Mouse (Mus musculus): ENCODE measurements around the gene Map2k2.
"Not testable (repeated sequence)": the region's sequence is repeated elsewhere in the genome, so short reads cannot be mapped to it uniquely, and the experiment has no call there.

Gene Map2k2

GRCm38 (mm10) chr10:81143845-81144437 is 38.2 kb downstream of the Map2k2 start:
- no peak for DNase-seq (ENCODE audit: low spot score)

- DNase-seq (ENCODE audit: low spot score) = no peak
Measured at GRCm38 (mm10) chr10:81144667-81145066, 39.0 kb downstream of the Map2k2 start.

GRCm38 (mm10) chr10:81145307-81145706 is 39.6 kb downstream of the Map2k2 start:
- DNase-seq (ENCODE audit: low spot score) = no peak

DNA sequence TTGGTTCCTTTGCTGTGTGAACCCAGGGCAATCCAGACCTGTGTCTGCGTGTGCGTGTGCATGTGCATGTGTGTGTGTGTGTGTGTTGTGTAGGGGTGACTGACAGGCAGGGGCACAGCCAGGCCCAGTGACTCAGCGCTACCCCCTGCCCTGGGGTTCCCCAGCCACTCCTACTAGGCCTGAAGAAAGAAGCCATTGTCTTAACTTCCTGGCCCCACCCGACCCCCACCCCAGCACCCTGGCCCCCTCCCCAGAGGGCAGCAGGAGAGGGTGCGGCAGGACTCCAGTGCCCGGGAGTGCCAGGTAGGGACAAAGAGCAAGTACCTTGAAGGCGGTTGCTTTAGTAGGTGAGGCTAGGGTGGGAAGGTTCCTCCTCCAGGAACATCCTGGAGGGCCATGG is 40.1 kb downstream of the Map2k2 start:
- DNase-seq (ENCODE audit: low spot score) = no peak

- DNase-seq (ENCODE audit: low spot score) = no peak
Measured at GRCm38 (mm10) chr10:81146296-81146695, 40.6 kb downstream of the Map2k2 start.

DNA sequence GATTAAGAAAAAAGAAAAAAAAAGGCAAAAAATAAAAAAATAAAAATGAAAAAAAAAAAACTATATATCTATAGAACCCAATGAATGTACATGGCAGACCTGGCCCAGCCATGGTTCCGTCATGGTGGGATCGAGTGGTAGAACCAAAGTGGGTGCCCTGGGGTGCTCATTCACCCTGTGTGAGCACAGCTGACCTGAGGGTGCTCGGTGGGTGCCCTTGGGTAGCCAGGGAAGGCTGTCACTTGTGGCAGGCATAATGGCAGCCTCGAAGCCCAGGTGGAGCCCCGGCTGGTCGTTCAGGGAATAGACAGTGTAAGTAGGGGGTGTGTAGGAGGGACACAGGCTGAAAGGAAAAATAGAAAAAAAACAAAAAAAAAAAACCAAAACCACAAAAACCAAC is 45.5 kb downstream of the Map2k2 start:
- DNase-seq (ENCODE audit: low spot score) = no peak

DNA sequence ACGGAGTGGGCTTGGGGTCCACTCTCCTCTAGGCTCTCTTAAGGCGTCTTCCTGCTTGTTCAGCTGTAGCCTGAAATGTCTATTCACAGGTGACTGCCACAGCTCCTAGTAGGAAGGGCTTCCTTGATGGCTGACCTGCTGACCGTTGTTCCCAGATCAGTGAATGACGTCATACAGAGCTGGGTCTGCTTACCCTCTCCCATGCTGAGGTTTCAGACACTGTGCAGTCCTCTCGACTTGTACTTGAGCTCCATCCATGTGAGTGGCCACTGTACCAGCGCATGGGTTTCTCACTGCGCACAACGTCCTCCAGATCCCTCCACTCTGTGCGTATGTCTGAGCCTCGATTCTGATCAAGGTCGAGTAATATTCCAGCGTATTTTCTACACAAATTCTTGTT is 46.9 kb downstream of the Map2k2 start:
- DNase-seq (ENCODE audit: low spot score) = no peak

DNA sequence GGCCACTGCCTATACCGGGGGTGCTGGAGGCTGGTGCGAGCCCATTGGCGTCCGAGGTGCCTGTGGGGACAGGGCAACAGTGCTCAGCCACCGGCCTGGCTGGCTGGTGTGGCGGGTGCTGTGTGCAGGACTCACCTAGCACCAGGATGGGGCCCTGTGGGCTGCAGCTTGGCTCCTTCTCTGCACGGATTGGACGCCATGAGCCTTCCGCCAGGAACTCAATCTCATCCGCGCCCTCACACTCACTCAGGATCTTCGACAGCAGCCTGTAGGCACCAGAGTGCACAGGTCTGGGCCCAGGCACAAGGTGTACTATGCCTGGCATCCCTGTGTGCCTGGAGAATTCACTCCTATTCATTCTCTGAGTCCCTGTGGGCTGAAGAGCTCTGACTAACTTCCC is 48.6 kb downstream of the Map2k2 start:
- no peak for DNase-seq (ENCODE audit: low spot score)

GRCm38 (mm10) chr10:81154736-81155135 is 49.0 kb downstream of the Map2k2 start:
- no peak for DNase-seq (ENCODE audit: low spot score)

DNA sequence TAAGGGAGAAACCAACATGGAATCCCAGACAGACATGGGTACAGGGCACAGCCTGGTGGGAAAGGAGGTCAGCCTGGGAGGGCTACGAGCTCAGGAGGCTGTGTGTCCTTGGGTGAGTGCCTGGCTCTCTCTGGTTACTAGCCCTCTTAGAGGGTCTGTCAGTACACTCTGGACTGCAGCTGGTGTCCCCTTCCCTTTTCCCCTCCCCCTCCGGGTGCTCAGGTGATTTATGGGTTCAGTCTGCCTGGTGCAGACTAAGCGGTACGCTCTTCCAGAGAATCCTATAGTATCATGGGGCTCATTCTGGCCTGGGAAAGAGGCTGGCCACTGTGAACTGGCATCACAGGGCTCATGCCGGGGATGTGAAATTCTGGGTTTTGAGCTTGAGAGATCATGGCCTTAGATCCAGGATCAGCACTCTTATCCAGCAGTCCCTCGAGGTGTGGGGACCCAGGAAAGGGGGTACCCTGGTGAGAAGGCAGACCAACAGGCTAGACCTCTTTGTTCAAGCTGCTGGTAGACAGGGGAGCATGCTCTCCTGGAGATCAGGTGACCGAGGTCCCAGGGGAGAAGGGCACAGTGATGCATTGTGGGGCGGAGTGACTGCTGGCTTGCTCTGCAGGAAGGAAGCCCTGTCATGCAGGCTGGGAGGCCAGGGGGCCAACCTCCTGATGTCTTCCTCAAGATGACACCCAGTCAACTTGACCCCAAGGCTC is 56.0 kb downstream of the Map2k2 start:
- no peak for DNase-seq (ENCODE audit: low spot score)

DNA sequence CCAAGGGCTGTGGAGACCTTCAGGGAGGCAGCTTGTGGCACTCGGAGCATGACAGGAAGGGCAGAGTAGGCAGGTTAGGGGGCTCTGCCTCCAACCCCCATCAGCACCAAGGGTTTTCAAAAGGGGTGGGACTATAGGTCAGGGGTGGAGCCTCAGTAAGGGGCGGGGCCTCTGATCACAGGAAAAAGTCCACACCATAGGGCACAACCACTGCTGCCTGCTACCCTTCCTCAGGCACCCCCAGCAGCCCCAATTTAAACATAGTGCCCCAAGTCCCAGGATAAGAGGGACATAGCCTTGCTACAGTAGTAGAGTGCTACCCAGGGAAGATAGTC is 56.6 kb downstream of the Map2k2 start:
- no peak for DNase-seq (ENCODE audit: low spot score)

DNA sequence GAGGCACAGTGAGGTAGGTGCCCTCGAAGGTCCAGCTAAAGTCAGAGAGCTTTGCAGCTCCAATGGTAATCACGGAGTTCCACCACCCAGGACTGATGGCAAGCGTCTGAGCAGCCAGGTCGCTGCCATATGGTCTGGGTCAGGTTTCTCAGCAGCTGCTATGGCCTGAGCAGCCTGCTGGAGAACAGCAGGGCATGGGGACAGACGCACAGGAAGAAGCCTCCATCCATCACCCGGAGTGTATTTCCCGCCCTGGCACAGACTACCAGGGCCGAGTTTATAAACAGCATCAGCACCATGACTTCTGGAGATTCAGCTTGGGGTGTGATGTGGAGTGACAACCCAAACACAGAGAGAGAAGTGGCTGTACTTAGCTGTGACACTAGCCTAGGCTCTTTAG is 59.4 kb downstream of the Map2k2 start:
- no peak for DNase-seq (ENCODE audit: low spot score)

DNA sequence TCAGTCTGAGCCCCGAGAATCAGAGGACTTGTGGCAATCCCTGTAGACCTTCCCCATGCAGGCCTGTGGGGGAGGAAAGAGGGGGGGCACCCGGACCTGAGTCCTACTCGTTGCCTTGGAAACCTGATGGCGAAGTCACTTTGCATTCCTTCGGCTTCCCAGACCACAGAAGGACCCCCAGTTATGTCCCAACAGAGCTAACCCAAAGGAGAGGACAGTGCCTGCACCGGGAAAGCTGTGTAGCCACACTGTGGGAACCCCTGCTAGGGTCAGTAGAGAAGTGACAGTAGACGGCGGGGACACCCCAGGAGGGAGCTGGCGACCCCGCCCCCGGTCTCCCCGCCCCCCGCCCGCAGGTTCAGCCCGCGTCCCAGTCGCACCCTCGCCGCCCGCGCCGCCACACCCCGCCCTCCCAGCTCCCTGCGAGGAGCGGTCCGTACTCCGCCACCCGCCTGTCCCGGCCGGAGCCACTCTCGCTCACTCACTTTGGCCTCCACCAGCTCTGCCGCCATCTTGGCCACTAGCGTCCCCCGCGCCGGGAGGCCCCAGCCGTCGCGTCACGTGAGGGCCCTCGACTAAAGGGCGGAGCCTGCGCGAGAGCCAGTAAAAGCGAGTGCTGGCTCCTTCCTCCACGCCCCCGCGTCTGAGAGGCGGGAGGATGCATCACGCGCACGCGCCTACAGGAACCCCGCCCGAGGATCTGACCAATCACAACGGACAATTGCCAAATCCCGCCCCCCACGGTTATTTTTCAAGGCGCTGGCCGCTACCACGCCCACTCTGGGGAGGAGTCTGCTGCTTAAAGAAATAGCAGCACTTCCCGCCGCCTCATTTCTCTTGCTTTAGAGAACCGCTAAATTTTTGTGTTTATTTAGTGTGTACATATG is 61.7 kb downstream of the Map2k2 start, which contains the start of gene Pias4:
Gene Pias4 (minus strand): TSS at position 724 of the 887 bp plus-strand sequence.
- DNase-seq (ENCODE audit: low spot score) = peak; percentile 100

- DNase-seq (ENCODE audit: low spot score) = no peak
Measured at GRCm38 (mm10) chr10:81168087-81168431, 62.3 kb downstream of the Map2k2 start.

DNA sequence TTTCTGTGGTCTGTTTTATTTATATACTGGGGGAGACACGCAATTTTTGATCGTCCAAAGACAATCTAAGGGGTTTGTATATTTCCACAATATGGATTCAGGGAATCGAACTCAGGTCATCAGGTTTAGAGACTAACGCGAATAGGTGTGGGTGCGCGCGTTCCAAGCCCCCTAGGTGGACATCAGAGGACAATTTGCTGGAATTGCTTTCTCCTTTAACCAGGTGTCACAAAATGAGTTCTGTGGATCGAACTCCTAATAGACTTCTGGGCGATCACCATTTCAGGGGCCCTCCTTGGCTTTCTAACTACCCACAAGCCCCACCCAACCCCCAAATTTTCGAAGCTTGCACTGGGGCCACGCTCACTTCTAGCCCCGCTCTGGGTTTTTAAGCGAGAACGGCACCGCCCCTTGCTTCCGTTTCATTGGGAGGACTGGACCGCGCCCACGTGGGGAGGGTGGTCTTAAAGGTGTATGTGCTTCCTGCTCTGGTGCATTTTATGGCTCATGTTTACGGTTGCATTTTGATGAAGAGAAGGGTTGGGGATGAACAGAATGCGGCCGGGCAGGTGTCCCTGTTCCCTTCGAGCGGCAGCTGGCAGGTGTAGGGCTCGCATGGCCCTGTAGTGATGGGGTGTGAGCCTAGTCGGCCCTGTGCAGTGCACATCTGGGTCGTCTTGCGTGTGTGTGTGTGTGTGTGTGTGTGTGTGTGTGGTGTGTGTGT is 63.0 kb downstream of the Map2k2 start:
- peak; percentile 78 for DNase-seq (ENCODE audit: low spot score)

- peak; percentile 42 for DNase-seq (ENCODE audit: low spot score)
Measured at GRCm38 (mm10) chr10:81169411-81169900, 63.7 kb downstream of the Map2k2 start.

- peak; percentile 92 for DNase-seq (ENCODE audit: low spot score)
Measured at GRCm38 (mm10) chr10:81173132-81173531, 67.4 kb downstream of the Map2k2 start.

GRCm38 (mm10) chr10:81174617-81175344 is 69.1 kb downstream of the Map2k2 start:
- DNase-seq (ENCODE audit: low spot score) = peak; percentile 94

DNA sequence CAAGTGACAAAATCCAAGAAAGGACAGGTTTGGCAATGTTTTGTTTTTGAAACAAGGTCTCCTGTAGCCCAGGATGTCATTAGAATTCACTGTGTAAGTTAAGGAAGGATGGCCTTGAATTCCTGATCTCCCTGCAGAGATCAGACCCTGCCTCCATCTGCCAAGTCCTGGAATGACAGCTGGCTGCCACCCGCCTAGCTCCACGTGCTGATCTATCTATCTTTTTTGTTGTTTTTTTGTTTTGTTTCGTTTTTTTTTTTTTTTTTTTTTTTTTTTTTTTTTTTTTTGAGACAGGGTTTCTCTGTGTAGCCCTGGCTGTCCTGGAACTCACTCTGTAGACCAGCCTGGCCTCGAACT is 69.6 kb downstream of the Map2k2 start:
- not testable (repeated sequence) for DNase-seq (ENCODE audit: low spot score)

GRCm38 (mm10) chr10:81175936-81176465 is 70.3 kb downstream of the Map2k2 start:
- DNase-seq (ENCODE audit: low spot score) = no peak

Data from retina, embryonic 14.5 days (tissue).